Comparison of ENCODE assay signal across 8 mouse cellular contexts in genomic region chr10:5194081-5194670, GRCm38 (mm10).
DNase-seq lines count a peak whose midpoint lies in the region; ATAC-seq lines count a peak whose summit lies in the region.

No protein-coding gene starts in this region.

- 5% methylated on average over 13 of the region's 13 CpGs for WGBS in lung, embryonic 15.5 days
- 4% methylated on average over 13 of the region's 13 CpGs for WGBS in embryonic facial prominence, embryonic 15.5 days
- WGBS in kidney, embryonic 15.5 days, result 1% methylated on average over 13 of the region's 13 CpGs
- under 1% methylated on average over 13 of the region's 13 CpGs for WGBS in midbrain, embryonic 13.5 days

- peak overlapping the region; percentile 48; the same call in 1 of the 2 replicates for H3K27ac ChIP-seq in lung, embryonic 15.5 days
- H3K27ac ChIP-seq in embryonic facial prominence, embryonic 15.5 days (replicated peaks), result peak overlapping the region; percentile 65; the same call in 1 of the 2 replicates
- peak overlapping the region; percentile 89 for H3K27ac ChIP-seq in kidney, embryonic 15.5 days
- H3K27ac ChIP-seq in midbrain, embryonic 13.5 days, result peak overlapping the region; percentile 83

- H3K4me2 ChIP-seq in lung, embryonic 15.5 days, result peak overlapping the region; percentile 70
- peak overlapping the region; percentile 54 for H3K4me2 ChIP-seq in embryonic facial prominence, embryonic 15.5 days (replicated peaks)
- H3K4me2 ChIP-seq in kidney, embryonic 15.5 days, result peak overlapping the region; percentile 70
- peak overlapping the region; percentile 62 for H3K4me2 ChIP-seq in midbrain, embryonic 13.5 days (replicated peaks)

- peak; percentile 53; the same call in 1 of the 2 replicates for ATAC-seq in lung, embryonic 15.5 days (ENCODE audit: borderline replicate concordance, extremely low read depth, low FRiP score, low TSS enrichment)
- peak; percentile 80 for ATAC-seq in embryonic facial prominence, embryonic 15.5 days (ENCODE audit: insufficient number of reproducible peaks, low FRiP score, low TSS enrichment, low read depth)
- ATAC-seq in kidney, embryonic 15.5 days (replicated peaks; ENCODE audit: low FRiP score), result peak; percentile 91
- ATAC-seq in midbrain, embryonic 13.5 days, result peak; percentile 92

- peak overlapping the region; percentile 42 for H3K4me3 ChIP-seq in lung, embryonic 15.5 days
- H3K4me3 ChIP-seq in embryonic facial prominence, embryonic 15.5 days (replicated peaks), result peak overlapping the region; percentile 39
- peak overlapping the region; percentile 54 for H3K4me3 ChIP-seq in kidney, embryonic 15.5 days (replicated peaks)
- peak overlapping the region; percentile 47 for H3K4me3 ChIP-seq in midbrain, embryonic 13.5 days (replicated peaks)

- no peaks in the 10 kb centered on the region for H3K27me3 ChIP-seq in lung, embryonic 15.5 days
- no peaks in the 10 kb centered on the region for H3K27me3 ChIP-seq in embryonic facial prominence, embryonic 15.5 days
- H3K27me3 ChIP-seq in kidney, embryonic 15.5 days, result no peaks in the 10 kb centered on the region
- H3K27me3 ChIP-seq in midbrain, embryonic 13.5 days, result no peaks in the 10 kb centered on the region

- H3K36me3 ChIP-seq in lung, embryonic 15.5 days, result no peaks in the 10 kb centered on the region
- H3K36me3 ChIP-seq in embryonic facial prominence, embryonic 15.5 days, result peaks cover 7% of the 10 kb centered on the region; the same call in 1 of the 2 replicates
- H3K36me3 ChIP-seq in kidney, embryonic 15.5 days, result no peaks in the 10 kb centered on the region
- H3K36me3 ChIP-seq in midbrain, embryonic 13.5 days, result no peaks in the 10 kb centered on the region

- H3K4me1 ChIP-seq in lung, embryonic 15.5 days, result peaks cover 7% of the 10 kb centered on the region; the same call in 1 of the 2 replicates
- H3K4me1 ChIP-seq in embryonic facial prominence, embryonic 15.5 days, result no peaks in the 10 kb centered on the region; the same call in 1 of the 2 replicates
- peaks cover 19% of the 10 kb centered on the region for H3K4me1 ChIP-seq in kidney, embryonic 15.5 days
- peaks cover 9% of the 10 kb centered on the region; the same call in 1 of the 2 replicates for H3K4me1 ChIP-seq in midbrain, embryonic 13.5 days (replicated peaks)

- no peak for DNase-seq in lung, adult 18-20 months
- no peak for DNase-seq in right cerebral cortex, adult 2 months (ENCODE audit: low spot score in 2 of 2)
- DNase-seq in right cerebral cortex, postnatal 14 days, result no peak
- DNase-seq in thymus, postnatal 25 days, result no peak

- H3K9me3 ChIP-seq in lung, embryonic 15.5 days, result no peaks in the 10 kb centered on the region
- H3K9me3 ChIP-seq in embryonic facial prominence, embryonic 15.5 days (replicated peaks), result no peaks in the 10 kb centered on the region
- no peaks in the 10 kb centered on the region for H3K9me3 ChIP-seq in kidney, embryonic 15.5 days (replicated peaks)
- no peaks in the 10 kb centered on the region for H3K9me3 ChIP-seq in midbrain, embryonic 13.5 days

- peak overlapping the region; percentile 31; the same call in 1 of the 2 replicates for H3K9ac ChIP-seq in lung, embryonic 15.5 days
- H3K9ac ChIP-seq in embryonic facial prominence, embryonic 15.5 days, result no peak overlapping the region
- peak overlapping the region; percentile 40 for H3K9ac ChIP-seq in kidney, embryonic 15.5 days
- H3K9ac ChIP-seq in midbrain, embryonic 13.5 days (replicated peaks), result peak overlapping the region; percentile 66
